Mouse (Mus musculus): ENCODE data around the gene Gna15. TPM values are rescaled to one million over a fixed set of nuclear protein-coding genes. Genes with fewer than 3 reads are reported as not detected.

The Gna15 gene
- polyA plus RNA-seq, 1 experiment from 2014 or later: 1.7 TPM

GRCm38 (mm10) chr10:81482533-81482889, 41.5 kb downstream of the Gna15 start, which contains the start of gene Celf5:
Celf5 (minus strand) TSS chr10:81482709.
- 0% methylated on average over 36 of the region's 36 CpGs for WGBS
- peak within 1 kb of the TSS; percentile 39 for H3K4me3 ChIP-seq (ENCODE audit: low read depth, low read length)
- peak; percentile 25; the same call in 1 of the 2 replicates for ATAC-seq (ENCODE audit: insufficient read depth)
- peak within 1 kb of the TSS; percentile 76 for H3K4me2 ChIP-seq
- H3K36me3 ChIP-seq (ENCODE audit: insufficient read depth): peaks cover 10% of the 10 kb centered on the region
- peak; percentile 65 for DNase-seq
- no peaks in the 10 kb centered on the region for H3K4me1 ChIP-seq (ENCODE audit: insufficient read depth)
- no peak within 1 kb of the TSS for H3K27ac ChIP-seq (ENCODE audit: low read depth)
- peak within 1 kb of the TSS; percentile 41; the same call in 1 of the 2 replicates for H3K9ac ChIP-seq
- peak; percentile 49; the same call in 1 of the 2 replicates for TF ChIP-seq CTCF (IDR thresholded peaks at IDR 0.05; ENCODE audit: low read depth)
- no peaks in the 10 kb centered on the region for H3K9me3 ChIP-seq (ENCODE audit: low read depth, low read length)
- peaks cover 21% of the 10 kb centered on the region for H3K27me3 ChIP-seq (ENCODE audit: insufficient read depth, low read length)

GRCm38 (mm10) chr10:81481605-81482532, 42.2 kb downstream of the Gna15 start:
- Histone ChIP-seq H3K27me3 (ENCODE audit: insufficient read depth, low read length) (peaks cover 21% of the 10 kb centered on the region), H3K9ac (peak overlapping the region; percentile 41; the same call in 1 of the 2 replicates), H3K4me3 (ENCODE audit: low read depth, low read length) (peak overlapping the region; percentile 39), H3K4me1 (ENCODE audit: insufficient read depth) (no peaks in the 10 kb centered on the region), H3K36me3 (ENCODE audit: insufficient read depth) (peaks cover 4% of the 10 kb centered on the region), H3K9me3 (ENCODE audit: low read depth, low read length) (no peaks in the 10 kb centered on the region), H3K4me2 (peak overlapping the region; percentile 76), H3K27ac (ENCODE audit: low read depth) (no peak overlapping the region)
- DNase-seq (no peak), ATAC-seq (ENCODE audit: insufficient read depth) (0 out of 2 replicates have a peak, but pooled peaks have one; percentile 2)
- 4% methylated on average over 35 of the region's 35 CpGs for WGBS
- TF ChIP-seq CTCF (IDR thresholded peaks at IDR 0.05; ENCODE audit: low read depth): no peak

GRCm38 (mm10) chr10:81474461-81474860, 49.6 kb downstream of the Gna15 start:
- ATAC-seq (ENCODE audit: insufficient read depth) (no peak), DNase-seq (no peak)
- Histone ChIP-seq H3K4me3 (ENCODE audit: low read depth, low read length) (no peak overlapping the region), H3K27ac (ENCODE audit: low read depth) (no peak overlapping the region), H3K9ac (no peak overlapping the region), H3K36me3 (ENCODE audit: insufficient read depth) (no peaks in the 10 kb centered on the region), H3K4me2 (no peak overlapping the region), H3K27me3 (ENCODE audit: insufficient read depth, low read length) (peaks cover 30% of the 10 kb centered on the region), H3K9me3 (ENCODE audit: low read depth, low read length) (no peaks in the 10 kb centered on the region), H3K4me1 (ENCODE audit: insufficient read depth) (no peaks in the 10 kb centered on the region)
- no peak for TF ChIP-seq CTCF (IDR thresholded peaks at IDR 0.05; ENCODE audit: low read depth)
- 75% methylated on average over 10 of the region's 10 CpGs for WGBS

GRCm38 (mm10) chr10:81473003-81473451, 51.0 kb downstream of the Gna15 start:
- H3K4me3 ChIP-seq (ENCODE audit: low read depth, low read length): no peak overlapping the region
- H3K9me3 ChIP-seq (ENCODE audit: low read depth, low read length): no peaks in the 10 kb centered on the region
- H3K27ac ChIP-seq (ENCODE audit: low read depth): no peak overlapping the region
- peaks cover 30% of the 10 kb centered on the region for H3K27me3 ChIP-seq (ENCODE audit: insufficient read depth, low read length)
- no peaks in the 10 kb centered on the region for H3K36me3 ChIP-seq (ENCODE audit: insufficient read depth)
- TF ChIP-seq CTCF (IDR thresholded peaks at IDR 0.05; ENCODE audit: low read depth): no peak
- H3K9ac ChIP-seq: no peak overlapping the region
- 2% methylated on average over 22 of the region's 22 CpGs for WGBS
- no peak overlapping the region for H3K4me2 ChIP-seq
- no peak for DNase-seq
- no peaks in the 10 kb centered on the region for H3K4me1 ChIP-seq (ENCODE audit: insufficient read depth)
- no peak for ATAC-seq (ENCODE audit: insufficient read depth)

- H3K4me1 ChIP-seq (ENCODE audit: insufficient read depth): no peaks in the 10 kb centered on the region
- no peaks in the 10 kb centered on the region for H3K36me3 ChIP-seq (ENCODE audit: insufficient read depth)
- TF ChIP-seq CTCF (IDR thresholded peaks at IDR 0.05; ENCODE audit: low read depth): no peak
- no peaks in the 10 kb centered on the region for H3K9me3 ChIP-seq (ENCODE audit: low read depth, low read length)
- ATAC-seq (ENCODE audit: insufficient read depth) (no peak), DNase-seq (no peak)
- peaks cover 30% of the 10 kb centered on the region for H3K27me3 ChIP-seq (ENCODE audit: insufficient read depth, low read length)
- H3K4me3 ChIP-seq (ENCODE audit: low read depth, low read length): no peak overlapping the region
- no peak overlapping the region for H3K9ac ChIP-seq
- WGBS: 9% methylated on average over 13 of the region's 18 CpGs
- no peak overlapping the region for H3K4me2 ChIP-seq
- no peak overlapping the region for H3K27ac ChIP-seq (ENCODE audit: low read depth)
Observed at GRCm38 (mm10) chr10:81472403-81473002, 51.5 kb downstream of the Gna15 start.

GRCm38 (mm10) chr10:81470454-81470853, 53.6 kb downstream of the Gna15 start:
- H3K4me3 ChIP-seq (ENCODE audit: low read depth, low read length): no peak overlapping the region
- no peak for ATAC-seq (ENCODE audit: insufficient read depth)
- H3K4me2 ChIP-seq: no peak overlapping the region
- H3K36me3 ChIP-seq (ENCODE audit: insufficient read depth): no peaks in the 10 kb centered on the region
- no peaks in the 10 kb centered on the region for H3K4me1 ChIP-seq (ENCODE audit: insufficient read depth)
- WGBS: 52% methylated on average over 18 of the region's 18 CpGs
- peaks cover 42% of the 10 kb centered on the region for H3K27me3 ChIP-seq (ENCODE audit: insufficient read depth, low read length)
- H3K9ac ChIP-seq: no peak overlapping the region
- no peak overlapping the region for H3K27ac ChIP-seq (ENCODE audit: low read depth)
- DNase-seq: no peak
- no peaks in the 10 kb centered on the region for H3K9me3 ChIP-seq (ENCODE audit: low read depth, low read length)
- no peak for TF ChIP-seq CTCF (IDR thresholded peaks at IDR 0.05; ENCODE audit: low read depth)

- H3K27ac ChIP-seq (ENCODE audit: low read depth): no peak overlapping the region
- DNase-seq (no peak), ATAC-seq (ENCODE audit: insufficient read depth) (no peak)
- TF ChIP-seq CTCF (IDR thresholded peaks at IDR 0.05; ENCODE audit: low read depth): no peak
- 0 out of 2 replicates have a peak, but pooled peaks cover under 1% of the 10 kb centered on the region for H3K4me1 ChIP-seq (ENCODE audit: insufficient read depth)
- H3K4me3 ChIP-seq (ENCODE audit: low read depth, low read length): no peak overlapping the region
- no peaks in the 10 kb centered on the region for H3K9me3 ChIP-seq (ENCODE audit: low read depth, low read length)
- H3K9ac ChIP-seq: no peak overlapping the region
- WGBS: 79% methylated on average over 5 of the region's 5 CpGs
- H3K27me3 ChIP-seq (ENCODE audit: insufficient read depth, low read length): peaks cover 50% of the 10 kb centered on the region
- H3K4me2 ChIP-seq: no peak overlapping the region
- H3K36me3 ChIP-seq (ENCODE audit: insufficient read depth): no peaks in the 10 kb centered on the region
Observed at GRCm38 (mm10) chr10:81469253-81469652, 54.8 kb downstream of the Gna15 start.

All from lung, embryonic 14.5 days (tissue).